Mouse (Mus musculus) embryonic facial prominence, embryonic 12.5 days (tissue): ENCODE data around the gene Gucy2c. TPM values are rescaled to one million over a fixed set of nuclear protein-coding genes. Genes with fewer than 3 reads are reported as not detected.

Experiments
- ATAC-seq: fragments of 200-750 bp; cut with Nextera tagmentation; 2 replicates; pipeline ENCODE4 v1.8.0; 2017; ENCODE audit not compliant: insufficient number of reproducible peaks, insufficient read depth, low FRiP score, low TSS enrichment
- H3K27ac ChIP-seq: fragments of 300-500 bp; sonication (generic); 2 replicates; pipeline ENCODE4 v1.5.1; 2016; ENCODE audit warnings: mild to moderate bottlenecking
- H3K27me3 ChIP-seq: fragments of 300-500 bp; sonication (generic); 2 replicates; pipeline ENCODE4 v1.6.1; 2016; ENCODE audit warnings: mild to moderate bottlenecking, moderate library complexity
- H3K36me3 ChIP-seq: fragments of 300-500 bp; sonication (generic); 2 replicates; pipeline ENCODE4 v1.6.1; 2016; ENCODE audit warnings: mild to moderate bottlenecking
- H3K4me1 ChIP-seq: fragments of 300-500 bp; sonication (generic); 2 replicates; pipeline ENCODE4 v1.6.1; 2016
- H3K4me2 ChIP-seq: fragments of 300-500 bp; sonication (generic); replicated peaks from 2 replicates; pipeline ENCODE4 v1.6.1; 2016; ENCODE audit warnings: mild to moderate bottlenecking, moderate library complexity
- H3K4me3 ChIP-seq: fragments of 300-500 bp; sonication (generic); 2 replicates; pipeline ENCODE4 v1.5.1; 2016; ENCODE audit warnings: mild to moderate bottlenecking
- H3K9ac ChIP-seq: fragments of 300-500 bp; sonication (generic); 2 replicates; pipeline ENCODE4 v1.6.1; 2016; ENCODE audit warnings: mild to moderate bottlenecking, moderate library complexity
- H3K9me3 ChIP-seq: fragments of 300-500 bp; sonication (generic); 2 replicates; pipeline ENCODE4 v1.6.1; 2016; ENCODE audit warnings: mild to moderate bottlenecking, moderate library complexity
- WGBS: fragments of 180-500 bp; shearing (Covaris S2); methylation state at CpG from one replicate; pipeline ENCODE4 v1.1.7; 2016; 5-methylcytosine and 5-hydroxymethylcytosine counted together
- polyA plus RNA-seq: library from polyadenylated mRNA; unstranded; fragments of >200 nt; fragmentation: Nextera tagmentation; extraction: Ambion mirVana; gene quantifications from 2 replicates; pipeline ENCODE4 v1.2.1, GENCODE M21; 2016

Gene Gucy2c
- polyA plus RNA-seq, 1 experiment from 2014 or later, result 0.14 TPM

DNA sequence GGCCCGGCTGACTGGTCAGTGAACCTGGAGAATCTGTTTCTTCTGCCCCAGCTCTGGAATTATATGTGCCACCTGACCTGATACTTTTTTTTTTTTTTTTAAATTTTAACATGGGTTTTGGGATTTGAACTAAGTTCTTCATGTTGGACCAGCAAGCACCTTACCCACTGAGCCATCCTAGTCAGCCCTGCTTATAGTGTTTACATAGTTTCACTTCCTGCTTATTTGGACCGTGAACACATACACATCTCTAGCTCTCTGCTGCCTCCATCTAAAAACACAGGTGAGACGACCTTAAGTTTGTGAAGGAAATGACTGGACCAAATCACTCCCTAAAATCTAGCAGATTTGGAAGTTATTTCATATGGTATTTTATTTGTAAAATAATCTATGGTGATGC lies 58.4 kb downstream of the Gucy2c start:
- Histone ChIP-seq H3K4me1 (no peaks in the 10 kb centered on the region), H3K36me3 (no peaks in the 10 kb centered on the region), H3K9me3 (no peaks in the 10 kb centered on the region), H3K4me3 (no peak overlapping the region), H3K27ac (no peak overlapping the region), H3K9ac (no peak overlapping the region), H3K27me3 (no peaks in the 10 kb centered on the region), H3K4me2 (no peak overlapping the region)
- 64% methylated on average over 3 of the region's 3 CpGs for WGBS
- no peak for ATAC-seq

DNA sequence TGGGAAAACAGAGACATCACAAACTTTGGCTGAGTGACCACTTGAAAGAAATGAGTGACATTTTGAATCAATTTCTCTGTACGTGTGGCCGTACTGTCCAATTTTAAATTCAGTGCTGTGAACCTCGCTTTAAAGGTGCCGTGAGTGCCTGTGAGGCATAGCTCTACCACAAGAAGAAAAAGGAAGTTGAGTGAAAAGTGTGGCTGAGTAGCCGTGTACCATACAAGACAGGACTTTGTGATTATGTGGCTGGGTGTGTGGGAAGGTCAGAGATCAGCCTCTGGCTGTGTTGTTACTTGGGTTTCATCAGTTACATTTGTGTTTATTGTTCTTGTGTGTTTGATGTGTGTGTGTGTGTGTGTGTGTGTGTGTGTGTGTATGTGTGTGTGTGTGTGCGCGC lies 59.0 kb downstream of the Gucy2c start:
- Histone ChIP-seq H3K27me3 (no peaks in the 10 kb centered on the region), H3K4me1 (no peaks in the 10 kb centered on the region), H3K9me3 (no peaks in the 10 kb centered on the region), H3K36me3 (no peaks in the 10 kb centered on the region), H3K27ac (no peak overlapping the region), H3K9ac (no peak overlapping the region; the same call in 1 of the 2 replicates), H3K4me3 (no peak overlapping the region), H3K4me2 (no peak overlapping the region)
- 67% methylated on average over 7 of the region's 7 CpGs for WGBS
- ATAC-seq, result no peak

- H3K27ac ChIP-seq, result no peak overlapping the region
- ATAC-seq, result no peak
- no peaks in the 10 kb centered on the region for H3K36me3 ChIP-seq
- H3K9ac ChIP-seq, result no peak overlapping the region
- H3K4me3 ChIP-seq, result no peak overlapping the region
- H3K4me1 ChIP-seq, result no peaks in the 10 kb centered on the region
- H3K27me3 ChIP-seq, result no peaks in the 10 kb centered on the region
- no peak overlapping the region for H3K4me2 ChIP-seq
- WGBS, result 58% methylated on average over 6 of the region's 6 CpGs
- H3K9me3 ChIP-seq, result no peaks in the 10 kb centered on the region
These were observed 59.6 kb downstream of the Gucy2c start for GRCm38 (mm10) chr6:136721925-136722324.

- no peak for ATAC-seq
- no peaks in the 10 kb centered on the region for H3K4me1 ChIP-seq
These were observed 61.1 kb downstream of the Gucy2c start for GRCm38 (mm10) chr6:136720436-136720835.

DNA sequence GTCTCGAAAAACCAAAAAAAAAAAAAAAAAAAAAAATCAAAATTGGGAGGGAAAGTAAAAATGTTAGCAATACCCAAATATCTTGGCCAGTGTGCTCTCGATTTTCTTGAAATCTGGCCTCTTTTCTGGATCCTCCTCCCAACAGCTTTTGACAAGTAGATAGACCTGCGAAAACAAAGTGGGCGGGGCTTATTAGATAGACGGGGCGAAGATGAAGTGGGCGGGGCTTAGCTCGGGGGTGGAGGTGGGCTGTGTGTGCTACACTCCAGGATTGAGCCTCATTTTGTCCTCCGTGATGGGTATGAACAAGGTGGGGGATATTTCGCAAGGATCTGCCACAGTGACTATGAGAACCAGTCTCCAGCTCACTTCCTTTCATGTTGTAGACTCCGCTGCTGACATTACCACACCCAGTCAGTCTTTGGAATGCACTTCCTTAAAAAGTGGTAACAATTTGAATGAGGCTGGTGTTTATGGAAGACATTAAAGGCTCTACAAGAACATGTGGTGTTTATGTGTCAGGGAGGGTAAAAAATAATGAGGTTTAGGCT lies 65.6 kb downstream of the Gucy2c start:
- Histone ChIP-seq H3K4me1 (no peaks in the 10 kb centered on the region), H3K9me3 (no peaks in the 10 kb centered on the region)

More at GRCm38 (mm10) chr6:136720436-136720835, 61.1 kb downstream of the Gucy2c start:
- Histone ChIP-seq H3K27me3 (no peaks in the 10 kb centered on the region), H3K9me3 (no peaks in the 10 kb centered on the region), H3K9ac (no peak overlapping the region), H3K27ac (no peak overlapping the region), H3K4me2 (no peak overlapping the region), H3K4me3 (no peak overlapping the region), H3K36me3 (no peaks in the 10 kb centered on the region)
- WGBS, result 87% methylated on average over 15 of the region's 15 CpGs

DNA sequence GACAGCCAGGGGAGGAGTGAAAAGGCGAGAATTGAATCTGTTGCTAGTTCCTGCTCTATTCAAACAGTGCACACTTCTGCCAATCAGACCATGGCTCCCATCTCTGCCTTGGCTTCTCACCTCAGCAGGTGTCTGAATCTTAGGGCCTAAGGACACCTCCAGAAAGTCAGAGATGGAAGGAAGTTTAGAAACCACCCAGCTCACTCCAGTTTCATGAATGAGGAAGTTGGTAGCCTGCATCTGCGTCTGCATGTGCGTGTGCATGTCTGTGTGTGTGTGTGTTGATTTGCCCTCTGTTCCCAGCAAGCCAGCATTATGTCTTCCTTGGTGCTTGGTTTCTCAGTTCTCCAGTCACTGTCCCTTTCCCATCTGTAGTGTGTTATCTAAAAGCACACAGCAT lies 67.5 kb downstream of the Gucy2c start:
- Histone ChIP-seq H3K27me3 (no peaks in the 10 kb centered on the region), H3K4me1 (no peaks in the 10 kb centered on the region), H3K9ac (no peak overlapping the region), H3K36me3 (no peaks in the 10 kb centered on the region), H3K4me3 (no peak overlapping the region), H3K9me3 (no peaks in the 10 kb centered on the region), H3K4me2 (no peak overlapping the region), H3K27ac (no peak overlapping the region)
- ATAC-seq, result no peak
- WGBS, result 79% methylated on average over 3 of the region's 3 CpGs

More for the DNA sequence above, 65.6 kb downstream of the Gucy2c start:
- H3K4me3 ChIP-seq, result no peak overlapping the region
- H3K27ac ChIP-seq, result no peak overlapping the region
- H3K9ac ChIP-seq, result no peak overlapping the region
- H3K27me3 ChIP-seq, result no peaks in the 10 kb centered on the region
- WGBS, result 81% methylated on average over 10 of the region's 11 CpGs
- no peaks in the 10 kb centered on the region for H3K36me3 ChIP-seq
- ATAC-seq, result no peak
- no peak overlapping the region for H3K4me2 ChIP-seq

DNA sequence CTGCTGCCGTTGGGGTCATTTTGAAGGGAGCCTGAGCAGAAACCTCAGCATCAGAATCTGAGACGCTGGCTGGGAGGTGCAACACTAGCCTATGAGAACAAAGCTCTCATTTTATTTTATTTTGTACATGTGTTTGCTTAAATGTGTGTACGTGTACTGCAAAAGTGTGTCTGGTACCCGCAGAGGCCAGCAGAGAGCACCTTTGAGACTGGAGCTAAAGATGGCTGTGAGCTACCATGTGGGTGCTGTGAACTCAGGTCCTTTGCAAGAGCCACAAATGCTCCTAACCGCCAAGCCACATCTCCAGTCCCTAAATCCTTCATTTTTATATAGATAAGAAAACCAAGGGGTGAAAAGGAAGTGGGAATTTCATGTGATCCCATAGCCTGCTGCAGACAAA lies 71.2 kb downstream of the Gucy2c start:
- 82% methylated on average over 5 of the region's 5 CpGs for WGBS

GRCm38 (mm10) chr6:136708597-136708996 lies 73.0 kb downstream of the Gucy2c start:
- Histone ChIP-seq H3K4me1 (no peaks in the 10 kb centered on the region), H3K4me3 (no peak overlapping the region), H3K36me3 (no peaks in the 10 kb centered on the region), H3K9me3 (no peaks in the 10 kb centered on the region), H3K4me2 (no peak overlapping the region), H3K27ac (no peak overlapping the region), H3K27me3 (no peaks in the 10 kb centered on the region), H3K9ac (no peak overlapping the region)
- ATAC-seq, result no peak
- 85% methylated on average over 6 of the region's 6 CpGs for WGBS

More for the DNA sequence above, 71.2 kb downstream of the Gucy2c start:
- Histone ChIP-seq H3K4me2 (no peak overlapping the region), H3K9ac (no peak overlapping the region), H3K27ac (no peak overlapping the region), H3K9me3 (no peaks in the 10 kb centered on the region), H3K4me1 (no peaks in the 10 kb centered on the region), H3K4me3 (no peak overlapping the region), H3K27me3 (no peaks in the 10 kb centered on the region), H3K36me3 (no peaks in the 10 kb centered on the region)
- no peak for ATAC-seq

DNA sequence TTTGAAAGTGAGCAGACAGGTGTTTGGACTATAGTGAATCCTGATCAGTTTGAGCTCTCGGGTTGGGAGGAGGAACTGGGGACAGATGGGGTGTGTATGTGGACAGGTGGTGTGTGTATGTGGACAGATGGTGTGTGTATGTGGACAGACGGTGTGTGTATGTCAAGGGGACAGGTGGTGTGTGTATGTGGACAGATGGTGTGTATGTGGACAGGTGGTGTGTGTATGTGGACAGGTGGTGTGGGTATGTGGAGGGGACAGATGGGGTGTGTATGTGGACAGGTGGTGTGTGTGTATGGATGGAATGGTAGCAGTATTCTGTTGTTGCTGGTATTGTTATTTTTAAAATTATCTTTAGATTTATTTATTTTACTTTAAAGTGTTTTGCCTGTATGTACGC lies 79.7 kb downstream of the Gucy2c start:
- no peak overlapping the region for H3K4me3 ChIP-seq
- no peaks in the 10 kb centered on the region for H3K4me1 ChIP-seq
- WGBS, result 89% methylated on average over 3 of the region's 3 CpGs
- no peaks in the 10 kb centered on the region for H3K27me3 ChIP-seq
- H3K9ac ChIP-seq, result no peak overlapping the region
- no peaks in the 10 kb centered on the region for H3K36me3 ChIP-seq
- H3K9me3 ChIP-seq, result no peaks in the 10 kb centered on the region
- H3K27ac ChIP-seq, result no peak overlapping the region
- no peak for ATAC-seq
- H3K4me2 ChIP-seq, result no peak overlapping the region

GRCm38 (mm10) chr6:136701185-136701584 lies 80.4 kb downstream of the Gucy2c start:
- WGBS, result 78% methylated on average over 5 of the region's 5 CpGs
- no peaks in the 10 kb centered on the region for H3K9me3 ChIP-seq

GRCm38 (mm10) chr6:136691314-136691713 lies 90.3 kb downstream of the Gucy2c start:
- Histone ChIP-seq H3K4me3 (no peak overlapping the region), H3K27me3 (no peaks in the 10 kb centered on the region), H3K9me3 (no peaks in the 10 kb centered on the region), H3K4me1 (no peaks in the 10 kb centered on the region; the same call in 1 of the 2 replicates), H3K36me3 (no peaks in the 10 kb centered on the region), H3K27ac (no peak overlapping the region), H3K4me2 (no peak overlapping the region), H3K9ac (no peak overlapping the region)
- no peak for ATAC-seq
- 94% methylated on average over 6 of the region's 6 CpGs for WGBS

More at GRCm38 (mm10) chr6:136701185-136701584, 80.4 kb downstream of the Gucy2c start:
- Histone ChIP-seq H3K4me2 (no peak overlapping the region), H3K4me3 (no peak overlapping the region), H3K27ac (no peak overlapping the region), H3K27me3 (no peaks in the 10 kb centered on the region), H3K36me3 (no peaks in the 10 kb centered on the region), H3K9ac (no peak overlapping the region), H3K4me1 (no peaks in the 10 kb centered on the region)
- ATAC-seq, result no peak

GRCm38 (mm10) chr6:136690527-136690926 lies 91.0 kb downstream of the Gucy2c start:
- H3K27ac ChIP-seq, result 0 out of 2 replicates have a peak overlapping the region, but pooled peaks have one; percentile 19
- H3K4me2 ChIP-seq, result no peak overlapping the region
- no peaks in the 10 kb centered on the region for H3K36me3 ChIP-seq
- no peak overlapping the region for H3K4me3 ChIP-seq
- 75% methylated on average over 5 of the region's 5 CpGs for WGBS
- no peaks in the 10 kb centered on the region for H3K27me3 ChIP-seq
- no peak overlapping the region for H3K9ac ChIP-seq
- no peaks in the 10 kb centered on the region for H3K9me3 ChIP-seq
- H3K4me1 ChIP-seq, result no peaks in the 10 kb centered on the region; the same call in 1 of the 2 replicates
- ATAC-seq, result no peak
